Mouse (Mus musculus) ovary, postnatal 10 days (tissue): ENCODE measurements around the gene Mark1.

ENCODE experiments used
- DNase-seq: peaks from one replicate; pipeline ENCODE4 v3.0.0; 2022; ENCODE audit warnings: low spot score

Mark1 gene

GRCm38 (mm10) chr1:184886160-184886559, 113.2 kb downstream of the Mark1 start:
- DNase-seq: no peak

- DNase-seq: peak; percentile 45
Observed at GRCm38 (mm10) chr1:184882281-184883268, 116.8 kb downstream of the Mark1 start, which contains the start of gene C130074G19Rik. TSS of gene C130074G19Rik (minus strand) at chr1:184883218.

GRCm38 (mm10) chr1:184881861-184882260, 117.5 kb downstream of the Mark1 start:
- no peak for DNase-seq

DNA sequence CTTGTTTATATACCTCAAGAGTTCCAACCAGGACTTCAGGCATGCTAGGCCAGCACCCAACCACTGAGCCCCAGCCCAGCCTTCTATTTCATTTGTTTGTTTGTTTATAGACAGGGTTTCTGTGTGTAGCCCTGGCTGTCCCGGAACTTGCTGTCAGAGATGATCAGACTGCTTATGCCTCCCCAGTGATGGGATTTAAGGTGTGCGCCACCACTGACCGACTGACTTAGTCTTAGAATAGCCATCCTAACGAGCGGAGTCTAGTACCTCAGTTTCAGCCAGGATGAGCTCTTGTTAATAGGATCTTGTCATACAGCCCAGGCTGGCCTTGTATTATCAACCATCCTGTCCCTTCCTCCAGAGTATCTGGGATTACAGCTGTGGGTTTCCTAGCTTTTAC, 118.2 kb downstream of the Mark1 start:
- no peak for DNase-seq

DNA sequence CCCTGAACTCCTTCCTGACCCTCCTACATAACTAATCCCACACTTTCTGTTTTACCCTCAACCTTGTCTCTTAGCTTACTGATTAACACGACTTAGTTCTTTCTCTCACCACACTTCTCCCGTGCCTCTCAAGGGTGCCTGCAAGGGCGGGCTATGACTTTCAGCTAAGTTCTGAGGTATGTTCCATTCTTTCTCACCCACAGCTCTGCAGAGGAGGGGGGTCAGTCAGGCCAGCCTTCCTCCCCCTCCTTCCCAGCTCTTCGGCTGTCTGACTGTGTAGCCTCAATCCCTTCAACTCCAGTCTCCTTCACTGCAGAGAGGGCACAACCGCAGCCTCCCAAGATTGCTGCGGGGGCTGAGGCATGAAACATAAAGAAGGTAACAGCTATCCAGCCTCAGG, 120.5 kb downstream of the Mark1 start:
- no peak for DNase-seq

DNA sequence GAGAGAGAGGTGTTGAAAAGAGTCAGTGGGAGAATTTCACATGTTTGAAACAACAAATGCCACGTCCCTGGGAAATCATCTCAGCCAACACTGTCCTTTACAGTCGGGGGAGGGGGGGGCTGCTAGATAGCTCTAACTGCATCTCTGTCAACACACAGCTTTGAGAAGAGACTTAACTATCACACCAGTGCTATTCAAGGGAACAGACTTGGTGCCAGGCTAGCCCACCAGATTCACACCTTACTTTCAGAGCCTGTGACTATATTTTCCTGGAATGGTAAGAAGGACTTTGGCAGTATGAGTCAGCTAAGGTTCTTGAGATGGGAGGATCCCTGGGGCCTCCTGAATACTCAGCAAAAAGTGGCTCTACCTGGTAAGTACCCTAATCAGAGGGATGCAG, 122.1 kb downstream of the Mark1 start:
- no peak for DNase-seq

DNA sequence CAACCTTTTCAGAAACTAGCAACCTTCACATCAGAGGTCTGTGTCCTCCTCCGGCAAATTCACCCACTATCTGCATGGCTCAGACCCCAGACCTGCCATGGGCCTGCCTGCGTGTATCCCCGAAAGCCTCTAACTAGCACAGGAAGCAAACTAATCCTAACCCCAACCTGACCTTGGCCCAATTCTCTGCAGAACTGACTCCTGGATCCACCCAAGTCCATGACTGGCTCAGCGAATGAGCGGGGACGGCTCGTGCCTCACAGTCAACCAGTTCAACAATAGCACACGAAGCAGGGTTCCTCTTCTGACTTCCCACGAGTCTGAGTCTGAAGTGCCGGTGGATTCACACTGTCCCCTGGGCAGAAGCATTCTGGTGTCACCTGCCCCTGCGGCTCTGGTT, 125.5 kb downstream of the Mark1 start:
- DNase-seq: no peak

- DNase-seq: no peak
Observed at GRCm38 (mm10) chr1:184872069-184872819, 127.1 kb downstream of the Mark1 start.

GRCm38 (mm10) chr1:184871506-184871905, 127.9 kb downstream of the Mark1 start:
- DNase-seq: no peak

- DNase-seq: no peak
Observed at GRCm38 (mm10) chr1:184870646-184871385, 128.6 kb downstream of the Mark1 start.

GRCm38 (mm10) chr1:184869939-184870565, 129.3 kb downstream of the Mark1 start:
- no peak for DNase-seq

DNA sequence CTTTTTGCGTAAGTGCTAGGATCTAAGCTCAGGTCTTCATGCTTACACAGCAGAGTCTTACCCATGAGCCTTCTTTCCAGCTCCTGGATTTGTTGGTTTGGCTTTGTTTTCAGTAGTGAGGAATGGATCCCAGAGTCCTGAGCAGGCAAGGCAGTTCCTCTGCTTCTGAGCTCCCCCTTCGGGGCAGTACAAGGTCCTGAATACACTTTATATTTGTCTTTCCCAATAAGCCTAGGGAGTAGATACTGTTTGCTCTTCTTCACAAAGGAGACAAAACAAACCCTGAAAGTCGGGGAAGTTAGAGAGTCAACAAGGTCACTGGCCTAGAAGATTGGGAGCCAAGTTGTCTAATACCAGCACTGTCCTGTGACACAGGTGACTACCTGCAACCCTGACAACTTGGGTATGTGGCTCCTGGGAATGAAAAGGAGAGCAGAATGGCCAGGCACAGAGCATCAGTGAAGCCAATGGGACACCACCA, 131.7 kb downstream of the Mark1 start:
- DNase-seq: no peak

GRCm38 (mm10) chr1:184864381-184864801, 135.0 kb downstream of the Mark1 start:
- no peak for DNase-seq

- DNase-seq: no peak
Observed at GRCm38 (mm10) chr1:184862636-184863035, 136.7 kb downstream of the Mark1 start.

- DNase-seq: no peak
Observed at GRCm38 (mm10) chr1:184861551-184861950, 137.8 kb downstream of the Mark1 start.

DNA sequence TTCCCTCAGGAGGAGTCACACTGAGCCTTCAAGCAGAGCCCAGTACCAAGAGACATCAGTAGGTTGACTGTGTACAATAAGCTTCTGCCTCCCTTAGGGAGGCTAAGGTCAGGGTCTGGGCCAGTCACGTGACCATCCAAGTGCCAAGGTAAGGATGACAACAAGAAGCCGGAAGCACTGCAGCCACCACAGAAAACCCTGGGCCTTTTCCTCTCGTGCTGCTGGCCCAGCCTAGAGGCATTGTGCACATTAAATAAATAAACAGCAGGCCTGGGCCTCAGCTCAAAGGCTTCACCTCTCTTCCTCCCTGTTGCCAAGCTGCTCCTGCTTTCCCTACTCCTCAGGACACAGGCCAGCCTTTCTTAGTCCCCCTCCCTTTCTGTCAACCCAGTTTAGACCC, 139.1 kb downstream of the Mark1 start:
- no peak for DNase-seq

GRCm38 (mm10) chr1:184858253-184858652, 141.1 kb downstream of the Mark1 start:
- DNase-seq: no peak

DNA sequence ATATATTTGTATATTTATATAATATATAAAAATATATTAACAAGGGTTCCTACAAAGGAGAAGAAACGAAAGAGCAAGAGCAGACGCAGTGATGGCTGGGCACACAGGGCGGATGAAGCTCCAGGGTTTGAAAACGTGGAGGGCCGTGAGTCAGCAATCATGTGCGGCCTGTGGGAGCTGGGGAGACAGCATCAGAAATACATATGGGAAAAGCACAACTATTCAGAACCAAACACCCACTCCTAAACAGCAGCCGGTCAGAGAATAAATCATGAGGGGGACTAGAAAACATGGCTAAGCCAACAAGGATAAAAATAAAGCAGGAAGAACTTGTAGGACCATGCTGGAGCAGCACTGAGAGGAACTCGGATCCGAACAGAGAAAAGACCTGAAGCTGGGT, 142.2 kb downstream of the Mark1 start:
- no peak for DNase-seq

DNA sequence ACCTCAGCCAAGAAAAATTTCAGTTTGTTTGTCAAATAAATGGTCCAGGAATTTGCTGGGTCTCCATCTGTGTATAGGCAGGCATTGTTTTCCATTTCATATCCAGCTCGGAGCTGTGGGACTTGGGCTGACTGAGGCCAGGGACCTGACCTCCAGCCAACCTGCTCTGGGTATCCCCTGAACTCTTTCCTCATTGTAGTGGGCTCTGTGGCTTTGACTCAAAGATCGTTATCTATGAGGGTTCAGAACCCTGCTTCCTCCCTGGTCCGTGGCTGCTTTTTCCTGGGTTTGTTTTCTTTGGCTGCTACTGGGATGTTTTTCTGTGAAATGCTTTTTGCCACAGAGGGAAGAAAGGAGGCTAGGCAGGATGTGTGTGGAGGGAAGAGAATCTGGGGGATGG, 145.4 kb downstream of the Mark1 start:
- DNase-seq: no peak

- DNase-seq: no peak
Observed at GRCm38 (mm10) chr1:184853339-184853738, 146.0 kb downstream of the Mark1 start.
